Mouse (Mus musculus): ENCODE data around the gene Spty2d1. TPM values are rescaled to one million over a fixed set of nuclear protein-coding genes. Genes with fewer than 3 reads are reported as not detected.

Spty2d1 gene
- 8.7 and 9.4 TPM in 2 replicates for total RNA-seq (2014; rRNA removed; ENCODE audit: low replicate concordance)
- polyA plus RNA-seq (2015; fragmentation: Nextera tagmentation; extraction: Ambion mirVana) = 7.7 and 7.8 TPM in 2 replicates

- ATAC-seq (ENCODE audit: insufficient read depth, low read depth) = peak; percentile 92
- Histone ChIP-seq H3K27ac (ENCODE audit: low read depth) (peak within 1 kb of the TSS; percentile 95), H3K9me3 (replicated peaks; ENCODE audit: control insufficient read depth, low read length) (no peaks in the 10 kb centered on the region), H3K4me2 (ENCODE audit: low read depth, low read length) (peak within 1 kb of the TSS; percentile 87), H3K4me3 (ENCODE audit: low read depth, low read length) (peak within 1 kb of the TSS; percentile 79), H3K36me3 (replicated peaks; ENCODE audit: control insufficient read depth, insufficient read depth, low read length) (no peaks in the 10 kb centered on the region), H3K4me1 (ENCODE audit: control insufficient read depth, insufficient read depth) (peaks cover 23% of the 10 kb centered on the region), H3K9ac (replicated peaks; ENCODE audit: low read depth, low read length) (peak within 1 kb of the TSS; percentile 75), H3K27me3 (ENCODE audit: control insufficient read depth, insufficient read depth, low read length) (no peaks in the 10 kb centered on the region)
- TF ChIP-seq EP300 (IDR thresholded peaks at IDR 0.05; ENCODE audit: low read depth) (peak; percentile 79), CTCF (IDR thresholded peaks at IDR 0.05; ENCODE audit: low read depth) (no peak)
- DNase-seq (ENCODE audit: low spot score) = peak; percentile 96
- under 1% methylated on average over 57 of the region's 57 CpGs for WGBS
Measured at GRCm38 (mm10) chr7:47008168-47008993, at the start of gene Spty2d1. Spty2d1 (minus strand) TSS chr7:47008411.

GRCm38 (mm10) chr7:47056273-47056672 lies 48.1 kb upstream of the Spty2d1 start:
- Histone ChIP-seq H3K36me3 (replicated peaks; ENCODE audit: control insufficient read depth, insufficient read depth, low read length) (0 out of 2 replicates have a peak, but pooled peaks cover 3% of the 10 kb centered on the region), H3K9me3 (replicated peaks; ENCODE audit: control insufficient read depth, low read length) (no peaks in the 10 kb centered on the region), H3K27ac (ENCODE audit: low read depth) (no peak overlapping the region), H3K27me3 (ENCODE audit: control insufficient read depth, insufficient read depth, low read length) (no peaks in the 10 kb centered on the region), H3K9ac (replicated peaks; ENCODE audit: low read depth, low read length) (no peak overlapping the region), H3K4me1 (ENCODE audit: control insufficient read depth, insufficient read depth) (peaks cover 37% of the 10 kb centered on the region), H3K4me2 (ENCODE audit: low read depth, low read length) (no peak overlapping the region), H3K4me3 (ENCODE audit: low read depth, low read length) (no peak overlapping the region)
- TF ChIP-seq CTCF (IDR thresholded peaks at IDR 0.05; ENCODE audit: low read depth) = no peak
- no peak for TF ChIP-seq EP300 (IDR thresholded peaks at IDR 0.05; ENCODE audit: low read depth)
- ATAC-seq (ENCODE audit: insufficient read depth, low read depth) (no peak), DNase-seq (ENCODE audit: low spot score) (no peak)
- WGBS = 75% methylated on average over 4 of the region's 4 CpGs

GRCm38 (mm10) chr7:47055744-47056143 lies 47.5 kb upstream of the Spty2d1 start:
- Histone ChIP-seq H3K9me3 (replicated peaks; ENCODE audit: control insufficient read depth, low read length) (no peaks in the 10 kb centered on the region), H3K4me3 (ENCODE audit: low read depth, low read length) (no peak overlapping the region), H3K9ac (replicated peaks; ENCODE audit: low read depth, low read length) (no peak overlapping the region), H3K27ac (ENCODE audit: low read depth) (no peak overlapping the region), H3K4me2 (ENCODE audit: low read depth, low read length) (no peak overlapping the region), H3K36me3 (replicated peaks; ENCODE audit: control insufficient read depth, insufficient read depth, low read length) (0 out of 2 replicates have a peak, but pooled peaks cover 3% of the 10 kb centered on the region), H3K4me1 (ENCODE audit: control insufficient read depth, insufficient read depth) (peaks cover 41% of the 10 kb centered on the region), H3K27me3 (ENCODE audit: control insufficient read depth, insufficient read depth, low read length) (no peaks in the 10 kb centered on the region)
- no peak for TF ChIP-seq CTCF (IDR thresholded peaks at IDR 0.05; ENCODE audit: low read depth)
- TF ChIP-seq EP300 (IDR thresholded peaks at IDR 0.05; ENCODE audit: low read depth) = no peak
- ATAC-seq (ENCODE audit: insufficient read depth, low read depth) (no peak), DNase-seq (ENCODE audit: low spot score) (no peak)
- WGBS = 72% methylated on average over 9 of the region's 9 CpGs

GRCm38 (mm10) chr7:47054666-47055065 lies 46.5 kb upstream of the Spty2d1 start:
- no peak for DNase-seq (ENCODE audit: low spot score)
- no peak overlapping the region for H3K27ac ChIP-seq (ENCODE audit: low read depth)
- H3K4me3 ChIP-seq (ENCODE audit: low read depth, low read length) = no peak overlapping the region
- WGBS = 48% methylated on average over 2 of the region's 2 CpGs
- peak; percentile 30 for ATAC-seq (ENCODE audit: insufficient read depth, low read depth)
- H3K9me3 ChIP-seq (replicated peaks; ENCODE audit: control insufficient read depth, low read length) = no peaks in the 10 kb centered on the region
- 0 out of 2 replicates have a peak, but pooled peaks cover 3% of the 10 kb centered on the region for H3K36me3 ChIP-seq (replicated peaks; ENCODE audit: control insufficient read depth, insufficient read depth, low read length)
- H3K27me3 ChIP-seq (ENCODE audit: control insufficient read depth, insufficient read depth, low read length) = no peaks in the 10 kb centered on the region
- TF ChIP-seq EP300 (IDR thresholded peaks at IDR 0.05; ENCODE audit: low read depth) (no peak), CTCF (IDR thresholded peaks at IDR 0.05; ENCODE audit: low read depth) (no peak)
- no peak overlapping the region for H3K4me2 ChIP-seq (ENCODE audit: low read depth, low read length)
- H3K9ac ChIP-seq (replicated peaks; ENCODE audit: low read depth, low read length) = no peak overlapping the region
- peaks cover 38% of the 10 kb centered on the region for H3K4me1 ChIP-seq (ENCODE audit: control insufficient read depth, insufficient read depth)

- no peak for ATAC-seq (ENCODE audit: insufficient read depth, low read depth)
- TF ChIP-seq CTCF (IDR thresholded peaks at IDR 0.05; ENCODE audit: low read depth) (no peak), EP300 (IDR thresholded peaks at IDR 0.05; ENCODE audit: low read depth) (no peak)
- 0 out of 2 replicates have a peak, but pooled peaks cover 3% of the 10 kb centered on the region for H3K36me3 ChIP-seq (replicated peaks; ENCODE audit: control insufficient read depth, insufficient read depth, low read length)
- no peak overlapping the region for H3K4me3 ChIP-seq (ENCODE audit: low read depth, low read length)
- no peak overlapping the region for H3K27ac ChIP-seq (ENCODE audit: low read depth)
- H3K9ac ChIP-seq (replicated peaks; ENCODE audit: low read depth, low read length) = no peak overlapping the region
- no peaks in the 10 kb centered on the region for H3K9me3 ChIP-seq (replicated peaks; ENCODE audit: control insufficient read depth, low read length)
- no peaks in the 10 kb centered on the region for H3K27me3 ChIP-seq (ENCODE audit: control insufficient read depth, insufficient read depth, low read length)
- H3K4me2 ChIP-seq (ENCODE audit: low read depth, low read length) = no peak overlapping the region
- DNase-seq (ENCODE audit: low spot score) = no peak
- 80% methylated on average over 15 of the region's 15 CpGs for WGBS
- peaks cover 35% of the 10 kb centered on the region for H3K4me1 ChIP-seq (ENCODE audit: control insufficient read depth, insufficient read depth)
Measured at GRCm38 (mm10) chr7:47053287-47053686, 45.1 kb upstream of the Spty2d1 start.
